Mouse (Mus musculus) skeletal muscle tissue, adult 2 months (tissue): Measurements from ENCODE around the gene Dnajc1.

ENCODE experiments used
- DNase-seq: peaks from one replicate; pipeline ENCODE4 v3.0.0-alpha.2; 2012; ENCODE audit warnings: low read depth, low spot score

Dnajc1 gene

DNA sequence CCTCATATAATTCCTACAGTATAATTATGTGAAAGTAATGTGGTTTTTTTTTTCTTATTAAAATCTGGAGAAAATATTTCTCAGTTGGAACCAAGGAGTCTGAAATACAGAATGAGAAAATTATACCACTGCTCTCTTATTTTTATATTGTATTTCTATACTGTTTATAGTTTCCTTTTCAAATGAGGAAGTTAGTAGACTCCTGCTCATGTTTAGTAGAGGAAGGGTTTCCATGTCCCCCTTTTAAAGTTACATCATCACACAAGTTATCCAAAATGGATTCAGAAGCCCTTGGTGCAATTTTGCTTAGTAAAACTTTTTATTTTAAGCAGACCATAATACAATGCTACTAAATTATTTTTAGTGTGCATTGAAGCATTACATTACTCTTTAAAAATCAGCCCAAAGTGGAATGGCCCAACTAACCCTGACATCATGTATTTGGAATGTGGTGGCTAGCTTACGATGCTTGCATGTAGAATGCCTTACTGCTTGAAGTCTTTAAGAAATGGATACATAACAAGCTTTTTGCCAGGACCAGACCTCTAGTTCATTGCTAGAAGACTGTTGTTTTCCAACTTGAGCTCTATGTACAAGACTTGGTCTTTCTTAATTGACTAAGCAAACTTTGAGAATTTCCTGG is 190.7 kb downstream of the Dnajc1 start:
- no peak for DNase-seq

DNA sequence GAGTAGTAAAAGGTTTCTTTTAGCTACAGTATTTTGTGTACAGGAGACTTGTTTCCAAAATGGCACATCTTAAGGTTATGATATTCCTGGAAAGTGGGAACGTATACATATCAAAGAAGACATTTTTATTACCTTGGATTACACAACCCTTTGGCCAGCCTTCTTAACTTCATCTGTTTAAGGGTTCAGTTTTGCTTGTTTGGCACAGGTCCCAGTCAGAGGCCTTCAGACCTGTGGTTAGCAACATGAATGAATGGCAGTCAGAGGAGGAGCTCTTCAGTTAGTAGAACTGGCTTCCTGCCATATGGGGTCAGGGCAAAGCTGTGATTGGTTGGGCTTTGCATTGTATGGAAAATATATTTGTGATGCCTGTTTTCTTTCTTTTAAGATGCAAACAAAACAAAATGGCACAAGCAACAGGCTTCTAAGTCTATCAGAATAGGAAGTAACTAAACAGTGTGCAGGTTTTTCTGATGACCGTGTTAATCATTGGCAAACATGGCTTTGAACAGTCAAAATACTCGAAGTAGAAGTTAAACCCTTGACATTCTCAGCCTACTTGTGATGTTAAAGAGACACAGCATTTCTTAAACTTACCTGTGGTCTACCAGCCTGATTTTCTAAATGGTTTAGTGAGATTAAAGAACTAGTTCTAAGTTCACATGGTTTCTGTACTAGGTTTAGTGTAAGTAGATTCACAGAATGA is 196.8 kb downstream of the Dnajc1 start:
- peak; percentile 61 for DNase-seq

DNA sequence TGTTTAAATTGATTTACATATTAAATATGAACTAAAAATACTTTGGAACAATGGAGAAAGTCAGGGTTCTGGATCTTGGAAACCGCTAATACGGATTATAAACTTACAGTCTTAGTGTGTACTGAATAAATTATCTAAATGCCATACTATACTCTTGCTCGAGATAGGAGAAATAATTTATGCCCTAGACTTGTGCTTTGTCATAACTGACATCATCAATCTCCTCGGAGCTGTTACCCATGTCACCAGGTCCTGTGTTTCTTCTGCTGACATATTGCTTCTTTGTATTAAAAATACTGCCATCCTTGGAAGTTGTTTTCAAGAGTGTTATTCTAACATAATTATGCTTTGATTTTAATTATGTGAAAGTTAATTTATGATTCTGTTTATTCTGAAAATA is 197.3 kb downstream of the Dnajc1 start:
- no peak for DNase-seq

DNA sequence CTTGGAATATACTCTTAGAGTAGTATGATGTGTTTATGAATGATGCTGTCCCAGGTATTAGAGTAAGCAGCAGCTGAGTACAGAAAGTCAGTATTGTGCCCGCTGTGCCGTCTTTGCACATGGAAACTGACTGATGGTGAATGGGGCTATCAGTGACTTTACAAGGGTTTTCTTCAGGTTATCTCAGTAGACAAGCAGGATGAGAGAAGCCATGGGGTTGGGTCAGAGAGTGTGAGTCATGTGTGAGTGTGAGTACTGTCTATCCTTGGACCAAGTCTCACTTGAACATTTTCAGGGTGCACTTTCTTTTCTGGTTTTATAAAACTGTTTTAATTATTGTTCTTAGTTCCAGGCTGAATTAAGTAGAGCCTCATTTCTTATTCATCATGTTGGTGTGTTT is 204.3 kb downstream of the Dnajc1 start:
- no peak for DNase-seq

DNA sequence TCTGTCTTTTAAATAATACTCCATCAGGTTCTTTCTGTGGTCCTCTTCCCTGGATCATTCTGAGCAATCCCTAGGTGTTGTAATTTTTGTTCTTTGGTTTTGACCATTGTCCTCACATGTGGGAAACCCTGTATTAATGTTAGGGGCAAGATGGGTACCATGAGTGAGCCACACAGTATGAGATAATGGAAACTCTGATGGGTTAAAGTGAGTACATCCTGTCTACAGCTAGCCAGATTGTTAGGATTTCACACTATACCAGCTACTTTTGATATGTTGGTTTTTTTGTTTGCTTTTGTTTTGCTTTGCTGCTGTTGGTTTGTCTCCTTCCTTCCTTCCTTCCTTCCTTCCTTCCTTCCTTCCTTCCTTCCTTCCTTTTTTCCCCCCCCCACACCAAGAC is 209.6 kb downstream of the Dnajc1 start:
- no peak for DNase-seq

DNA sequence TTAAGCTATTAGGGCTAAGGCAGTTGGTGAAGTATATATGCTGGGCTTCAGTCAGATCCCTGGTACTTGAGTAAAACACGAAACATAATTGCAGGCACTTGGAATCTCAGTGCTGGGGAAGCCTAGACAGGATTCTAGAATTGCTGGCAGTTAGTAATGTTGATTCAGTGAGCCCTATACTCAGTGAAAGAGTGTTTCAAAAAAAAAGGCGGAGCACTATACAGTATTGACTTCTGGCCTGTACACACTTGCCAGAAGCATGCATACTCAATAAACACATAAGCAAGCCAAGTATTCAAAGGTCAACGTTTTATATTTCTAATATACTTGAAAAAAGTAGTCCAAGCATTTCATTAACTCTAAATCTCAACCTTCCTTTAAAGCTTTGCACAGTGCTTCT is 211.0 kb downstream of the Dnajc1 start:
- DNase-seq, result no peak

DNA sequence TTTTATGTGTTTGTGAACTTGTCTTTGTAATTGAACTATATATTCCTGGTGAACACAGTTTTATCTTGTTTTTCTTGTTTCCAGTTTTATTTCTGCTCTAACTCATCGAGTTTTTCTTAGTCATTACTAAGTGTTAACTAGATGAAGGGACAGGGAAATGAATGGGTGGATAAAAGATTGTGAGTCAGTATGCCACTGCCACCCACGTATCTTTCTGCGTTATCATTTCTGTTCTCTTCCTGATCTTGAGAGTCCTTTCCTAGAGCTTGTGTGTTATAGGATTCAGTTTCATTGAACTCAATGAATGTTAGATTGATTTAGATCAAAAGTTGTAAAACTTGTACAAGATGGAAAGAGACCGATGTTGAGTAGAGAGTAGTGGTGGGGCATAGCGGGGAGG is 212.3 kb downstream of the Dnajc1 start:
- no peak for DNase-seq

DNA sequence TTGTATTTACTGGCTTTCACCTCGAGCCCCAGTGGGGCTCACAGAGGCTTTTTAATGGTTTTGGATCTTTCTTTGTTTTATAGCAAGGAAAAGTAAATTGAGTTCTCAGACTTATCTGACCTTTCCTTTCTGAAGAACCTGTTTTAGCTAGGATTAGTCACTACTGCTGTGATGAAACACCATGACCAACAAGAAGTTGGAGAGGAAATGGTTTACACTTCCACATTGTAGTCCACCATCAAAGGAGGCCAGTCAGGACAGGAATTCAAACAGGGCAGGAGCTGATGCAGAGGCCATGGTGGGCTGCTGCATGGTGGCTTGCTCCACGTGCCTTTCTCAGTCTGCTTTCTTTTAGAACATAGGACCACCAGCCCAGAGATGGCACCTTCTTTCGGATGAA is 216.4 kb downstream of the Dnajc1 start:
- no peak for DNase-seq

DNA sequence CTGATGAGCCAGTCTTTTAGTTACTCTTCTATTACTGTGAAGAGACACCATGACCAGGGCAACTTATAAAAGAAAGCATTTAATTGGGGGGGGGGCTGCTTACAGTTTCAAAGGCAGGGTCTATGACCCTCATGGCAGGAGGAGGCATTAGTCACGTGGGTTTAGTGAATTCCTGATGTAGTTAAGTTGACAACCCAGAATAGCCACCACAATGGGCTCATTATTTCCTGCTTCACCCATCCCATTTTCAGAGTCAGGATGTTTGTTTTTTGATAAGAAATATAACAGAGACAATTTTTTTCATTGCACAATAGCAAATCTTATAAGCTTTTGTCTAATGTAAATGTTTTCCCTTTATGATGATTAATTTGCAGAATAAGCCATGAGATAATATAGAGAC is 217.4 kb downstream of the Dnajc1 start:
- no peak for DNase-seq

DNA sequence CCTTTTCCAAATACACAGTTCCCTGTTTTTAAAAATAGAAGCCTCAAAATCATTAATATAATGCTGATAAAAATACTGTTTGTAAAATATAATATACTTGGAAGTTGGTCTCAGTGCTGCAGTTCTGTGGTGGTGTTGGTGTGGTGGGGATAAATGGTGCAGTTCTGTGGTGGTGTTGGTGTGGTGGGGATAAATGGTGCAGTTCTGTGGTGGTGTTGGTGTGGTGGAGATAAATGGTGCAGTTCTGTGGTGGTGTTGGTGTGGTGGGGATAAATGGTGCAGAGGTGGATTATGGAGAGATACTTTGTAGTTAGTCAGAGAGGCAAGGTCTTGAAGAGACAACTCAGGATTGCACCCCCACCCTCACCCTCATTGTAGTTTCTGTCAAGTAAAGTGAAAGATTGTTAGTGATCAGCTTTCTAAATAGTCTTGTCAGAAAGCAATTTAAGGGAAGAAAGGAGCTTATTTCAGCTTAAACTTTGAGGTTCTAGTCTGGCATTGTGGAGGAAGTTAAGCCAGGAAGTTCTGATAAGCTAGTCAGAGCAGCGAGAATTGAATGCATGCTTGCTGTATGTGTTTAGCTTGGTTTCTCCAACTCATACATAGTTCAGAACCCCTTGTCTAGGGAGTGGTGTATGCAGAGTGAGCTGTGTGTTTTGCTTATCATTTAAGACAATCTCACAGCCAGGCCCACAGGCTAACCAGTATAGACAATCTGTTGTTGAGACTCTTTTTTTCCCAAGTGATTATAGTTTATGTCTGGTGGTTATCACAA is 223.3 kb downstream of the Dnajc1 start:
- no peak for DNase-seq

DNA sequence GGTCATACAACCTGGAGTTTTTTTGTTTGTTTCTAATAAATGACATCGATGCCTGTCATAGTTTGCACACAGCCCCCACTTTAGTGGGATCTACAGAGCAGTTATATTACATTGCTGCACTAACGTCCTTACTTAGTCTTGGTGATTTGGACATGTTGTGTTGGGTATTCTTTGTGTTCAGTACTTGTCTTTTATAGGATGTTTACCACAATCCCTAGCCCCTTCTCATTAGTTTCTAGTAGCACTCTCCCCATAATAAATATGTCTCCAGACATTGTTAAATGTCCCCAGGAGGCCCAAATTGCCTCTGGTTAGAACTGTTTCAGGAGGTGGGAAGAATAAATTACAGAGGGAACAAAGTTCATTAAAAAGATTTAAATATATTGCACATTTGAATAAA is 227.1 kb downstream of the Dnajc1 start:
- DNase-seq, result no peak

DNA sequence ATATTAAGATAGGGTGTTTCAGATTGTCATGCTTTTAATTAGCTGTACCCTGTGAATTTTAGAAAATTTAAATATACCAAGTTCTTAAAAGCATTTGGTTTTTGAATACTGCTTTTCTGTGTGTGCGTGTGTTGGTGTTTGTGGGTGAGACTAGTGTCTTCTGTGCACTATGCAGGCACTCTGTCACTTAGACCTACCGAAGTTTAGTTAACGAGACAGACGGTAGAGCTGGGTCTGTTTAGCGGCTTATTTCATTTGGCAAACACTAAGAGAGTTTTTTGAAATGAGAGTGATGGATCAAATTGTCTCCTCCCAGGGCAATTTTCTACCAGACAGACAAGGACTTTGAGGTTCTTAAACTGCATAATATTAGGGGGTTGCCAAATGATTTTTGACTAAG is 231.6 kb downstream of the Dnajc1 start:
- no peak for DNase-seq

DNA sequence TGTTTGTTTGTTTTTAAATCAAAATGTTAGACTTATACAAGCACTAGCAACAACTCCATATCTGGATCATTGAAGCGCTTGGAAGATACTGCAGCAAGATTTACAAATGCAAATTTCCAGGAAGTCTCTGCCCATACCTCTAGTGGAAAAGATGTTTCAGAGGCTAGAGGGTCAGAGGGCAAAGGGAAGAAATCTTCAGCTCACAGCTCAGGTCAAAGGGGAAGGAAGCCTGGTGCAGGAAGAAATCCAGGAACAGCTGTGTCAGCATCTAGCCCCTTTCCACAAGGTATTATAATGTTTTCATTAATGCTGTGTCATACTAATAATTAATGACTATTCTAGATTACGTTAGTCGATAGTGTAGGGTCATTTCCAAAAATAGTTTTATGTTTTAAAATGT is 233.2 kb downstream of the Dnajc1 start:
- DNase-seq, result no peak

DNA sequence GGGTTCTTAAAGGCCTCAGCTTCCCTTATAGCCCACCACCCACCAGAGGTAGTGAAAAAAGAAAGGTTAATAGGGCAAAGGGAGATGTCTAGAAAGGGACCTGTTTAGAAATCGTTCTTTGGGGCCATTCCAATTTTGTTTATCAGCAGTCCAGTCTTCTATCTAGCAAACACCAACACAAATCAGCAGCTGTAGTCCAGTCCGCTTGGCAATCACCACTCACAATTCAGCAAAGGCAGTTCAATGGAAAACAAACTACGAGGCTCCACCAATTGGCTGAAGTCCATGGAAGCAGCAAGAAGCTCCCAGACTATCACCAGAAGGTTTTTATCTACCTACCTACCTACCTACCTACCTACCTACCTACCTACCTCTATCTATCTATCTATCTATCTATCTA is 236.5 kb downstream of the Dnajc1 start:
- DNase-seq, result no peak
